Mouse (Mus musculus): ENCODE measurements at regions not wholly inside any gene's neighbourhood (a gene's known extent, or its start where the extent isn't known, plus 50 kb on each side); places are given as distances from the start of the nearest gene placed in this dataset.

GRCm38 (mm10) chr2:128374926-128375325 is 216.1 kb upstream of the Spdye4c start:
- DNase-seq = no peak

- DNase-seq = no peak
Observed at GRCm38 (mm10) chr2:128375827-128376226, 215.2 kb upstream of the Spdye4c start.

GRCm38 (mm10) chr2:128377176-128377575 is 213.8 kb upstream of the Spdye4c start:
- no peak for DNase-seq

- no peak for DNase-seq
Observed at GRCm38 (mm10) chr2:128377680-128378079, 213.3 kb upstream of the Spdye4c start.

GRCm38 (mm10) chr2:128378456-128378855 is 212.6 kb upstream of the Spdye4c start:
- no peak for DNase-seq

- no peak for DNase-seq
Observed at GRCm38 (mm10) chr2:128379151-128379550, 211.9 kb upstream of the Spdye4c start.

- no peak for DNase-seq
Observed at GRCm38 (mm10) chr2:128379554-128379953, 211.5 kb upstream of the Spdye4c start.

GRCm38 (mm10) chr2:128380581-128380980 is 210.4 kb upstream of the Spdye4c start:
- no peak for DNase-seq

GRCm38 (mm10) chr2:128381684-128382205 is 209.3 kb upstream of the Spdye4c start:
- no peak for DNase-seq

- DNase-seq = no peak
Observed at GRCm38 (mm10) chr2:128382473-128382872, 208.5 kb upstream of the Spdye4c start.

GRCm38 (mm10) chr2:128384612-128385011 is 206.4 kb upstream of the Spdye4c start:
- no peak for DNase-seq

- DNase-seq = peak; percentile 60 to 81
Observed at GRCm38 (mm10) chr2:128386846-128387621, 204.0 kb upstream of the Spdye4c start.

- no peak for DNase-seq
Observed at GRCm38 (mm10) chr2:128387851-128388471, 203.0 kb upstream of the Spdye4c start.

GRCm38 (mm10) chr2:128388883-128389470 is 202.0 kb upstream of the Spdye4c start:
- DNase-seq = peak in 1 of 2 experiments; percentile 33

GRCm38 (mm10) chr2:128392344-128392743 is 198.7 kb upstream of the Spdye4c start:
- no peak for DNase-seq

- no peak for DNase-seq
Observed at GRCm38 (mm10) chr2:128393401-128393800, 197.6 kb upstream of the Spdye4c start.

GRCm38 (mm10) chr2:128393921-128394320 is 197.1 kb upstream of the Spdye4c start:
- no peak for DNase-seq

GRCm38 (mm10) chr2:128395308-128396007 is 195.6 kb upstream of the Spdye4c start:
- DNase-seq = no peak

GRCm38 (mm10) chr2:128396008-128396346 is 195.0 kb upstream of the Spdye4c start:
- DNase-seq = peak; percentile 86 to 95

- no peak for DNase-seq
Observed at GRCm38 (mm10) chr2:128401359-128401758, 189.7 kb upstream of the Spdye4c start.

GRCm38 (mm10) chr2:128403143-128403935 is 187.7 kb upstream of the Spdye4c start:
- DNase-seq = no peak

GRCm38 (mm10) chr2:128404405-128404804 is 186.6 kb upstream of the Spdye4c start:
- DNase-seq = no peak
